Mouse (Mus musculus): Measurements from ENCODE around the gene Atp8a2. TPM values are rescaled to one million over a fixed set of nuclear protein-coding genes. Genes with fewer than 3 reads are reported as not detected.

Gene Atp8a2
- polyA plus RNA-seq, 1 experiment = 0.36 TPM

- Histone ChIP-seq H3K4me1 (ENCODE audit: control insufficient read depth, insufficient read depth, low read length) (no peaks in the 10 kb centered on the region), H3K36me3 (ENCODE audit: control insufficient read depth, insufficient read depth, low read length) (no peaks in the 10 kb centered on the region), H3K4me3 (ENCODE audit: insufficient read depth, low read depth, low read length) (no peak overlapping the region), H3K27ac (ENCODE audit: insufficient read depth, low read depth, low read length) (no peak overlapping the region), H3K27me3 (replicated peaks; ENCODE audit: control insufficient read depth, insufficient read depth, low read length) (no peaks in the 10 kb centered on the region)
- no peak for DNase-seq
- TF ChIP-seq CTCF (conservative IDR thresholded peaks at IDR 0.05; ENCODE audit: insufficient read depth, insufficient read length, low read depth, low read length) (no peak), POLR2A (IDR thresholded peaks at IDR 0.05; ENCODE audit: low read depth, low read length) (no peak)
- WGBS = 37% methylated on average over 13 of the region's 13 CpGs
Observed at GRCm38 (mm10) chr14:59715695-59716442, 481.1 kb downstream of the Atp8a2 start.

- Histone ChIP-seq H3K36me3 (ENCODE audit: control insufficient read depth, insufficient read depth, low read length) (no peaks in the 10 kb centered on the region), H3K4me1 (ENCODE audit: control insufficient read depth, insufficient read depth, low read length) (no peaks in the 10 kb centered on the region), H3K27ac (ENCODE audit: insufficient read depth, low read depth, low read length) (no peak overlapping the region), H3K4me3 (ENCODE audit: insufficient read depth, low read depth, low read length) (no peak overlapping the region), H3K27me3 (replicated peaks; ENCODE audit: control insufficient read depth, insufficient read depth, low read length) (no peaks in the 10 kb centered on the region)
- 87% methylated on average over 3 of the region's 3 CpGs for WGBS
- no peak for DNase-seq
- TF ChIP-seq POLR2A (IDR thresholded peaks at IDR 0.05; ENCODE audit: low read depth, low read length) (no peak), CTCF (conservative IDR thresholded peaks at IDR 0.05; ENCODE audit: insufficient read depth, insufficient read length, low read depth, low read length) (no peak)
Observed at GRCm38 (mm10) chr14:59709505-59710335, 487.3 kb downstream of the Atp8a2 start.

- 72% methylated on average over 7 of the region's 7 CpGs for WGBS
- Histone ChIP-seq H3K4me3 (ENCODE audit: insufficient read depth, low read depth, low read length) (no peak overlapping the region), H3K27ac (ENCODE audit: insufficient read depth, low read depth, low read length) (no peak overlapping the region), H3K36me3 (ENCODE audit: control insufficient read depth, insufficient read depth, low read length) (no peaks in the 10 kb centered on the region), H3K27me3 (replicated peaks; ENCODE audit: control insufficient read depth, insufficient read depth, low read length) (no peaks in the 10 kb centered on the region), H3K4me1 (ENCODE audit: control insufficient read depth, insufficient read depth, low read length) (no peaks in the 10 kb centered on the region)
- no peak for TF ChIP-seq CTCF (conservative IDR thresholded peaks at IDR 0.05; ENCODE audit: insufficient read depth, insufficient read length, low read depth, low read length)
- no peak for TF ChIP-seq POLR2A (IDR thresholded peaks at IDR 0.05; ENCODE audit: low read depth, low read length)
- DNase-seq = no peak
Observed at GRCm38 (mm10) chr14:59708009-59708408, 489.0 kb downstream of the Atp8a2 start.

DNA sequence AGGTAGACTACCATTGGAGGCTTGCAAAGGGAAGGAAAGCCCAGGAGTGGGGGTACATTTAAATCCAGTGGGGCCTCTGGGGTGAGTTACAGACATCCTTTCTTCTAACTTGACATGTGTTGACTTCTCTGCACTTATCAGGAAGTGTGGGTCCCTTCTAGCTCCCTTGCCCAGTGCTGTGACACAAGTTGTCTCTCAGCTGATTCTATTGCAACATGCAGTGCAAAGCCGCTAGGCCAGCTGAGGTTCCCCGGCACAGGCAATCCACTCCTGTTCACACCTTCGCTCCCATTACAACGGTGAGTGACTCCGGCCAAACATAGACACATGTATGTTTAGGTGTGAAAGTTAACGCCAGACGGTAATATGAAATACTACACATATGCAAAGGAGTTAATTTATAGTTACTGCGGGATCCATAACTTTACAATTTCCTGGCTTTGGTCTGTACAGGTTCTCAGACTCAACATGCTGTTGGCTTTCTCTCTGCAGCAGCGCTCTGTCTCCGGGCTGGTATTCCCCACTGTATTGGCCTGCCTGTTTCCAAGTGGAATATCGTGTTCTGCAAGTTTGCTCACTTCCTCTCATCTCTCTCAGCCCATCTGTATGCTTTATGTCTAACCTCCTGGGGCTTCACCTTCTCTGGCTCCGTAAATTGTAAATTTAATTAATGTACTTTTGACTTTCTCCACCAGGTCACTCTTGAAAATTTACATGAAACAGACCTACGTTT is 491.5 kb downstream of the Atp8a2 start:
- Histone ChIP-seq H3K4me1 (ENCODE audit: control insufficient read depth, insufficient read depth, low read length) (no peaks in the 10 kb centered on the region), H3K36me3 (ENCODE audit: control insufficient read depth, insufficient read depth, low read length) (no peaks in the 10 kb centered on the region), H3K27me3 (replicated peaks; ENCODE audit: control insufficient read depth, insufficient read depth, low read length) (no peaks in the 10 kb centered on the region), H3K27ac (ENCODE audit: insufficient read depth, low read depth, low read length) (no peak overlapping the region), H3K4me3 (ENCODE audit: insufficient read depth, low read depth, low read length) (no peak overlapping the region)
- WGBS = 84% methylated on average over 13 of the region's 13 CpGs
- TF ChIP-seq POLR2A (IDR thresholded peaks at IDR 0.05; ENCODE audit: low read depth, low read length) = no peak
- no peak for TF ChIP-seq CTCF (conservative IDR thresholded peaks at IDR 0.05; ENCODE audit: insufficient read depth, insufficient read length, low read depth, low read length)
- DNase-seq = no peak

- no peak for TF ChIP-seq CTCF (conservative IDR thresholded peaks at IDR 0.05; ENCODE audit: insufficient read depth, insufficient read length, low read depth, low read length)
- no peak for TF ChIP-seq POLR2A (IDR thresholded peaks at IDR 0.05; ENCODE audit: low read depth, low read length)
- Histone ChIP-seq H3K4me1 (ENCODE audit: control insufficient read depth, insufficient read depth, low read length) (no peaks in the 10 kb centered on the region), H3K27ac (ENCODE audit: insufficient read depth, low read depth, low read length) (no peak overlapping the region), H3K27me3 (replicated peaks; ENCODE audit: control insufficient read depth, insufficient read depth, low read length) (no peaks in the 10 kb centered on the region), H3K36me3 (ENCODE audit: control insufficient read depth, insufficient read depth, low read length) (no peaks in the 10 kb centered on the region), H3K4me3 (ENCODE audit: insufficient read depth, low read depth, low read length) (no peak overlapping the region)
- DNase-seq = no peak
- 27% methylated on average over 5 of the region's 5 CpGs for WGBS
Observed at GRCm38 (mm10) chr14:59701492-59701891, 495.5 kb downstream of the Atp8a2 start.

- TF ChIP-seq CTCF (conservative IDR thresholded peaks at IDR 0.05; ENCODE audit: insufficient read depth, insufficient read length, low read depth, low read length) (no peak), POLR2A (IDR thresholded peaks at IDR 0.05; ENCODE audit: low read depth, low read length) (no peak)
- Histone ChIP-seq H3K4me1 (ENCODE audit: control insufficient read depth, insufficient read depth, low read length) (no peaks in the 10 kb centered on the region), H3K4me3 (ENCODE audit: insufficient read depth, low read depth, low read length) (no peak overlapping the region), H3K27me3 (replicated peaks; ENCODE audit: control insufficient read depth, insufficient read depth, low read length) (no peaks in the 10 kb centered on the region), H3K36me3 (ENCODE audit: control insufficient read depth, insufficient read depth, low read length) (no peaks in the 10 kb centered on the region), H3K27ac (ENCODE audit: insufficient read depth, low read depth, low read length) (no peak overlapping the region)
- 88% methylated on average over 4 of the region's 4 CpGs for WGBS
- DNase-seq = no peak
Observed at GRCm38 (mm10) chr14:59695160-59695559, 501.8 kb downstream of the Atp8a2 start.

Data from kidney, adult 2 months (tissue).